Mouse (Mus musculus): ENCODE data around the gene Dip2a.

The Dip2a gene

GRCm38 (mm10) chr10:76239401-76239800, 105.7 kb downstream of the Dip2a start:
- DNase-seq = no peak

- DNase-seq = peak; percentile 92 to 93
These were observed 107.5 kb downstream of the Dip2a start, which contains the start of gene Prmt2 for GRCm38 (mm10) chr10:76237341-76238225. TSS of gene Prmt2 (minus strand) at chr10:76237865.

- no peak for DNase-seq
These were observed 115.5 kb downstream of the Dip2a start for GRCm38 (mm10) chr10:76229627-76230026.

- DNase-seq = no peak
These were observed 119.1 kb downstream of the Dip2a start for GRCm38 (mm10) chr10:76225944-76226343.

- no peak for DNase-seq
These were observed 126.9 kb downstream of the Dip2a start for GRCm38 (mm10) chr10:76218240-76218639.

GRCm38 (mm10) chr10:76217056-76217455, 128.0 kb downstream of the Dip2a start:
- DNase-seq = no peak

GRCm38 (mm10) chr10:76214161-76214560, 130.9 kb downstream of the Dip2a start:
- DNase-seq = no peak

- DNase-seq = no peak
These were observed 133.0 kb downstream of the Dip2a start for GRCm38 (mm10) chr10:76212121-76212520.

- DNase-seq = no peak
These were observed 134.3 kb downstream of the Dip2a start for GRCm38 (mm10) chr10:76210806-76211205.
